Mouse (Mus musculus): ENCODE results near the gene Ppfia4. TPM values are rescaled to one million over a fixed set of nuclear protein-coding genes. Genes with fewer than 3 reads are reported as not detected.

Ppfia4 gene
- total and polyA plus RNA-seq, 3 experiments: 0.30 to 5.4 (median 1.8) TPM

DNA sequence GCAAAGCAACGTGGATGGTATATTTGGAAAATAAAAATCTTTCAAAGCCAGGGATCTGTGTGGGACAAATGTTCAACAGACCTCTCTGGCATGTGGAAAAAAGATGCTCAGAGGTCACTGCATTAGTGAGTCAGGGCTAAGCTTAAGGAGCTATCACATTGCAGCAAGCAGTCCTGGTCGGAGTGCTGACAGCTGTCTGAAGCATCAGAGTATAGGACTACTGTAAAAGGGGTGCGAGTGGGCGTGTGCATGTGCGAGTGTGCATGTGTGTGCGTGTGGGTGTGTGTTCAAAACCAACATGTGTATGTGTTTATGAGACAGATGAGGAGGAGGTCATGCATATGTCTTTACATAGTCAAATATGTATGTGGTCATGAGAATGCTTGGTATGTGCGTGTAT lies 6.4 kb upstream of the Ppfia4 start:
- no peaks in the 10 kb centered on the region for H3K79me2 ChIP-seq (replicated peaks; ENCODE audit: control insufficient read depth, extremely low read depth, insufficient read depth, poor library complexity, severe bottlenecking)
- dilution Hi-C loops (cut with MboI; ENCODE audit: extremely low pct_ligation_motif_present, extremely low pct_unique_long_range_greater_than_20kb, low sequenced_read_pairs) (no loop called here), in situ Hi-C loops (cut with MboI; ENCODE audit: low pct_ligation_motif_present, low pct_unique_long_range_greater_than_20kb, low sequenced_read_pairs) (no loop called here)
- no peak for DNase-seq (ENCODE audit: extremely low read depth)
- H3K4me3 ChIP-seq (replicated peaks in 1 of 3; ENCODE audit: low read depth in 2 of 3, low read length in 2 of 3, poor library complexity in 1 of 3): no peak overlapping the region
- H3K4me2 ChIP-seq (ENCODE audit: insufficient read depth, low read depth, poor library complexity, severe bottlenecking): no peak overlapping the region
- TF ChIP-seq RAD21 (IDR thresholded peaks at IDR 0.05; ENCODE audit: low read depth, low read length) (no peak), JUN (IDR thresholded peaks at IDR 0.05; ENCODE audit: insufficient read depth, low read depth, low read length) (no peak), EP300 (IDR thresholded peaks at IDR 0.05; ENCODE audit: low read length) (no peak), MAX (IDR thresholded peaks at IDR 0.05; ENCODE audit: low read length) (no peak), CTCF (conservative IDR thresholded peaks at IDR 0.05 in 1 of 2, IDR thresholded peaks at IDR 0.05 in 1 of 2; ENCODE audit: low read depth in 2 of 2, low read length in 2 of 2) (no peak), MEF2A (IDR thresholded peaks at IDR 0.05; ENCODE audit: borderline replicate concordance, low read depth, low read length) (no peak), SMC3 (IDR thresholded peaks at IDR 0.05; ENCODE audit: low read depth, low read length) (no peak), USF1 (IDR thresholded peaks at IDR 0.05; ENCODE audit: low read depth, low read length) (no peak), MAFK (IDR thresholded peaks at IDR 0.05; ENCODE audit: insufficient replicate concordance, low read length) (no peak), ETS1 (conservative IDR thresholded peaks at IDR 0.05; ENCODE audit: low read depth, low read length) (no peak), GABPA (IDR thresholded peaks at IDR 0.05; ENCODE audit: insufficient replicate concordance, low read depth, low read length) (no peak), POLR2A (IDR thresholded peaks at IDR 0.05; ENCODE audit: low read depth, low read length) (no peak), MAZ (IDR thresholded peaks at IDR 0.05; ENCODE audit: low read depth, low read length) (no peak)
- peaks cover 9 to 34% of the 10 kb centered on the region in 2 experiments; a peak in 3 of 4 replicates for H3K4me1 ChIP-seq (ENCODE audit: control insufficient read depth in 1 of 2, insufficient read depth in 2 of 2)
- no peak overlapping the region for H3K9ac ChIP-seq (ENCODE audit: insufficient read depth, low read depth)
- no peaks in the 10 kb centered on the region for H3K9me3 ChIP-seq (replicated peaks; ENCODE audit: low read length)
- peaks cover 0 to 3% of the 10 kb centered on the region in 2 experiments for H3K36me3 ChIP-seq (replicated peaks in 1 of 2; ENCODE audit: control insufficient read depth in 1 of 2, insufficient read depth in 1 of 2, low read length in 1 of 2)
- H3K27me3 ChIP-seq (replicated peaks): no peaks in the 10 kb centered on the region
- no peak overlapping the region for H3K27ac ChIP-seq (ENCODE audit: insufficient read depth, low read depth)

DNA sequence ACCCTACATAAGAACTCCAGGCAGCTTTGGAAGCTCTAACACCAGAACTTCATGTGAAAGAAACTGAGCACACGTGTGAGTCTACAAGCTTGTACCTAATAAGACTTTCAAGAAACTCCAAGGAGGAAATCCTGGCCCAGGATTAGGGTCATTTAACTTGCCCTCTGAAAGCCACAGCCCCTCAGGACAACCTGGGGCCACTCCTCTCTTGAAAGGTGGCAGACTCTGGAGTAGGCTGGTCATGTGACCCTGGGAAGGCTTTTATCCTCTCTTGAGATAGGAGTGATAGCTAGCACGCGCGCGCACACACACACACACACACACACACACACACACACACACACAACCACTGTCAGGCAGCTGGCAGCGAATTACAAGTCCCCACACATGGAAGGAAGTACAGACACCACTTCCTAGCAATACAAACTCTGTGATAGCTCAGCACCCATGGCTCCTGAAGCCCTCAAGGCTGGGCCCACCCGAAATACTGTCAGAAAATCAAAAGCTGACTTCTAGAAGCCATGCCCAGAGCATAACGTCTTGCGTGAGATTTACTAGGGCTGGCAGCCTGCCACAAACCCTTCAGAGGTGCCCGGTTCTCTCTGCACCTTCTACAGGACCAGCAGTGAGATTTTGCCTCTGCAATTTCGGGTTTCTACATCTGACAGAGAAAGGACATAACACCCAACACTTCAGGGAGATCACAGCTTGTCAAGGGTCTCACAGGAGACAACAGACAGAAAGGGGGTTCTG lies 4.4 kb upstream of the Ppfia4 start:
- no peak for TF ChIP-seq MXI1 (IDR thresholded peaks at IDR 0.05; ENCODE audit: low read depth, low read length)
- no peak for TF ChIP-seq MEF2A (IDR thresholded peaks at IDR 0.05; ENCODE audit: borderline replicate concordance, low read depth, low read length)
- TF ChIP-seq NELFE (IDR thresholded peaks at IDR 0.05; ENCODE audit: low read depth, low read length): no peak
- no peak for TF ChIP-seq JUN (IDR thresholded peaks at IDR 0.05; ENCODE audit: insufficient read depth, low read depth, low read length)
- TF ChIP-seq TBP (conservative IDR thresholded peaks at IDR 0.05; ENCODE audit: low read depth, low read length): no peak
- TF ChIP-seq MAX (IDR thresholded peaks at IDR 0.05; ENCODE audit: low read length): no peak
- no peak for TF ChIP-seq SIN3A (IDR thresholded peaks at IDR 0.05; ENCODE audit: low read length)
- TF ChIP-seq EP300 (IDR thresholded peaks at IDR 0.05; ENCODE audit: low read length): no peak
- TF ChIP-seq NRF1 (IDR thresholded peaks at IDR 0.05; ENCODE audit: low read depth, low read length): no peak
- no peak for TF ChIP-seq PAX5 (IDR thresholded peaks at IDR 0.05; ENCODE audit: low read length)
- no peak for TF ChIP-seq ZNF384 (IDR thresholded peaks at IDR 0.05; ENCODE audit: low read depth, low read length)
- no peak for TF ChIP-seq ELF1 (IDR thresholded peaks at IDR 0.05; ENCODE audit: low read depth, low read length)
- TF ChIP-seq ZKSCAN1 (IDR thresholded peaks at IDR 0.05; ENCODE audit: borderline replicate concordance, low read depth, low read length): no peak
- TF ChIP-seq CHD1 (IDR thresholded peaks at IDR 0.05; ENCODE audit: low read depth, low read length): no peak
- TF ChIP-seq SMC3 (IDR thresholded peaks at IDR 0.05; ENCODE audit: low read depth, low read length): no peak
- dilution Hi-C loops (cut with MboI; ENCODE audit: extremely low pct_ligation_motif_present, extremely low pct_unique_long_range_greater_than_20kb, low sequenced_read_pairs) (no loop called here), in situ Hi-C loops (cut with MboI; ENCODE audit: low pct_ligation_motif_present, low pct_unique_long_range_greater_than_20kb, low sequenced_read_pairs) (no loop called here)
- Histone ChIP-seq H3K27ac (ENCODE audit: insufficient read depth, low read depth) (no peak overlapping the region), H3K27me3 (replicated peaks) (no peaks in the 10 kb centered on the region), H3K9me3 (replicated peaks; ENCODE audit: low read length) (no peaks in the 10 kb centered on the region), H3K9ac (ENCODE audit: insufficient read depth, low read depth) (no peak overlapping the region), H3K4me1 (ENCODE audit: control insufficient read depth in 1 of 2, insufficient read depth in 2 of 2) (peaks cover 25 to 49% of the 10 kb centered on the region in 2 experiments), H3K79me2 (replicated peaks; ENCODE audit: control insufficient read depth, extremely low read depth, insufficient read depth, poor library complexity, severe bottlenecking) (no peaks in the 10 kb centered on the region), H3K4me3 (replicated peaks in 1 of 3; ENCODE audit: low read depth in 2 of 3, low read length in 2 of 3, poor library complexity in 1 of 3) (no peak overlapping the region), H3K4me2 (ENCODE audit: insufficient read depth, low read depth, poor library complexity, severe bottlenecking) (no peak overlapping the region), H3K36me3 (replicated peaks in 1 of 2; ENCODE audit: control insufficient read depth in 1 of 2, insufficient read depth in 1 of 2, low read length in 1 of 2) (no peaks in the 10 kb centered on the region)
- DNase-seq (ENCODE audit: extremely low read depth): no peak

All from CH12.LX (cell line).